Mouse (Mus musculus) hindbrain, embryonic 11.5 days (tissue): ENCODE data around the gene Bco1. TPM values are rescaled to one million over a fixed set of nuclear protein-coding genes. Genes with fewer than 3 reads are reported as not detected.

Experiments used
- ATAC-seq: fragments of 200-750 bp; cut with Nextera tagmentation; 2 replicates; pipeline ENCODE4 v1.8.0; 2017; ENCODE audit warnings: mild to moderate bottlenecking, moderate TSS enrichment, moderate library complexity; ENCODE audit not compliant: low FRiP score
- DNase-seq: peaks from one replicate; pipeline ENCODE4 v3.0.0-alpha.2; 2015; ENCODE audit warnings: low spot score
- H3K27ac ChIP-seq: fragments of 300-500 bp; sonication (generic); 2 replicates; pipeline ENCODE4 v1.5.1; 2014; ENCODE audit warnings: mild to moderate bottlenecking, low read depth, low read length
- H3K27me3 ChIP-seq: fragments of 300-500 bp; sonication (generic); 2 replicates; pipeline ENCODE4 v1.6.1; 2014; ENCODE audit warnings: mild to moderate bottlenecking, low read length, moderate library complexity, mixed read lengths; ENCODE audit not compliant: control insufficient read depth, insufficient read depth
- H3K36me3 ChIP-seq: fragments of 300-500 bp; sonication (generic); 2 replicates; pipeline ENCODE4 v1.6.1; 2014; ENCODE audit warnings: mild to moderate bottlenecking, low read length, moderate library complexity, mixed read lengths; ENCODE audit not compliant: control insufficient read depth, insufficient read depth
- H3K4me1 ChIP-seq: fragments of 300-500 bp; sonication (generic); replicated peaks from 2 replicates; pipeline ENCODE4 v1.6.1; 2014; ENCODE audit warnings: low read length, mixed read lengths; ENCODE audit not compliant: control insufficient read depth, insufficient read depth
- H3K4me2 ChIP-seq: fragments of 300-500 bp; sonication (generic); replicated peaks from 2 replicates; pipeline ENCODE4 v1.6.1; 2014; ENCODE audit warnings: mild to moderate bottlenecking, low read depth, low read length
- H3K4me3 ChIP-seq: fragments of 300-500 bp; sonication (generic); 2 replicates; pipeline ENCODE4 v1.5.1; 2014; ENCODE audit warnings: low read depth, low read length
- H3K9ac ChIP-seq: fragments of 300-500 bp; sonication (generic); 2 replicates; pipeline ENCODE4 v1.6.1; 2014; ENCODE audit warnings: low read depth, low read length
- H3K9me3 ChIP-seq: fragments of 300-500 bp; sonication (generic); 2 replicates; pipeline ENCODE4 v1.6.1; 2016; ENCODE audit warnings: low read length; ENCODE audit not compliant: control insufficient read depth
- WGBS: fragments of 180-500 bp; shearing (Covaris S2); extraction: QIAGEN DNeasy Blood & Tissue Kit; methylation state at CpG from one replicate; pipeline ENCODE4 v1.1.7; 2014; 5-methylcytosine and 5-hydroxymethylcytosine counted together
- polyA plus RNA-seq: library from polyadenylated mRNA; unstranded; fragments of >200 nt; fragmentation: Nextera tagmentation; extraction: Ambion mirVana; gene quantifications from 2 replicates; pipeline ENCODE4 v1.2.1, GENCODE M21; 2014

Bco1 gene
- 0.25 and 0.45 TPM in 2 replicates for polyA plus RNA-seq

- ATAC-seq, result no peak
- H3K4me3 ChIP-seq, result no peak within 1 kb of the TSS
- H3K9ac ChIP-seq, result no peak within 1 kb of the TSS
- H3K9me3 ChIP-seq, result no peaks in the 10 kb centered on the region
- no peaks in the 10 kb centered on the region for H3K27me3 ChIP-seq
- no peaks in the 10 kb centered on the region; the same call in 1 of the 2 replicates for H3K4me1 ChIP-seq
- H3K36me3 ChIP-seq, result no peaks in the 10 kb centered on the region
- no peak for DNase-seq
- no peak within 1 kb of the TSS for H3K27ac ChIP-seq
- no peak within 1 kb of the TSS for H3K4me2 ChIP-seq
- 70% methylated on average over 12 of the region's 12 CpGs for WGBS
Measured at GRCm38 (mm10) chr8:117095647-117096046, at the start of gene Bco1. Gene Bco1 (plus strand): TSS chr8:117095854.

- H3K4me2 ChIP-seq, result no peak overlapping the region
- no peak overlapping the region for H3K9ac ChIP-seq
- ATAC-seq, result no peak
- no peaks in the 10 kb centered on the region for H3K4me1 ChIP-seq
- no peaks in the 10 kb centered on the region for H3K36me3 ChIP-seq
- H3K9me3 ChIP-seq, result no peaks in the 10 kb centered on the region
- H3K27me3 ChIP-seq, result no peaks in the 10 kb centered on the region
- WGBS, result 60% methylated on average over 7 of the region's 7 CpGs
- no peak overlapping the region for H3K27ac ChIP-seq
- DNase-seq, result no peak
- no peak overlapping the region for H3K4me3 ChIP-seq
Measured at GRCm38 (mm10) chr8:117049444-117049843, 46.2 kb upstream of the Bco1 start.

- H3K4me2 ChIP-seq, result no peak overlapping the region
- no peaks in the 10 kb centered on the region for H3K9me3 ChIP-seq
- DNase-seq (no peak), ATAC-seq (no peak)
- no peak overlapping the region for H3K9ac ChIP-seq
- H3K27ac ChIP-seq, result no peak overlapping the region
- H3K27me3 ChIP-seq, result no peaks in the 10 kb centered on the region
- no peaks in the 10 kb centered on the region for H3K36me3 ChIP-seq
- H3K4me3 ChIP-seq, result no peak overlapping the region
- 88% methylated on average over 9 of the region's 9 CpGs for WGBS
- H3K4me1 ChIP-seq, result no peaks in the 10 kb centered on the region
Measured at GRCm38 (mm10) chr8:117050763-117051162, 44.9 kb upstream of the Bco1 start.

- no peaks in the 10 kb centered on the region for H3K4me1 ChIP-seq
- H3K9me3 ChIP-seq, result no peaks in the 10 kb centered on the region
- no peak overlapping the region for H3K27ac ChIP-seq
- H3K4me3 ChIP-seq, result no peak overlapping the region
- no peak overlapping the region for H3K4me2 ChIP-seq
- H3K27me3 ChIP-seq, result no peaks in the 10 kb centered on the region
- H3K9ac ChIP-seq, result no peak overlapping the region
- no peaks in the 10 kb centered on the region for H3K36me3 ChIP-seq
- DNase-seq (no peak), ATAC-seq (no peak)
- WGBS, result 70% methylated on average over 9 of the region's 9 CpGs
Measured at GRCm38 (mm10) chr8:117051316-117051715, 44.3 kb upstream of the Bco1 start.

- Histone ChIP-seq H3K9me3 (no peaks in the 10 kb centered on the region), H3K27me3 (no peaks in the 10 kb centered on the region), H3K27ac (no peak overlapping the region), H3K36me3 (no peaks in the 10 kb centered on the region), H3K4me1 (no peaks in the 10 kb centered on the region), H3K4me2 (no peak overlapping the region), H3K4me3 (no peak overlapping the region), H3K9ac (no peak overlapping the region)
- no peak for ATAC-seq
- 71% methylated on average over 12 of the region's 12 CpGs for WGBS
- DNase-seq, result peak; percentile 13
Measured at GRCm38 (mm10) chr8:117053135-117054079, 42.2 kb upstream of the Bco1 start.

- Histone ChIP-seq H3K36me3 (no peaks in the 10 kb centered on the region), H3K27ac (no peak overlapping the region), H3K4me2 (no peak overlapping the region), H3K4me3 (no peak overlapping the region), H3K9me3 (no peaks in the 10 kb centered on the region), H3K4me1 (no peaks in the 10 kb centered on the region), H3K27me3 (no peaks in the 10 kb centered on the region), H3K9ac (no peak overlapping the region)
- DNase-seq (no peak), ATAC-seq (no peak)
- WGBS, result 82% methylated on average over 3 of the region's 3 CpGs
Measured at GRCm38 (mm10) chr8:117054146-117054545, 41.5 kb upstream of the Bco1 start.

GRCm38 (mm10) chr8:117055097-117055496 is 40.6 kb upstream of the Bco1 start:
- WGBS, result 79% methylated on average over 6 of the region's 6 CpGs
- Histone ChIP-seq H3K36me3 (no peaks in the 10 kb centered on the region), H3K27ac (no peak overlapping the region), H3K9me3 (no peaks in the 10 kb centered on the region), H3K4me2 (no peak overlapping the region), H3K9ac (no peak overlapping the region), H3K4me1 (no peaks in the 10 kb centered on the region), H3K4me3 (no peak overlapping the region), H3K27me3 (no peaks in the 10 kb centered on the region)
- no peak for DNase-seq
- no peak for ATAC-seq

GRCm38 (mm10) chr8:117059021-117059420 is 36.6 kb upstream of the Bco1 start:
- H3K4me1 ChIP-seq, result no peaks in the 10 kb centered on the region
- no peak overlapping the region for H3K4me3 ChIP-seq
- no peak overlapping the region for H3K27ac ChIP-seq
- no peaks in the 10 kb centered on the region for H3K9me3 ChIP-seq
- no peaks in the 10 kb centered on the region for H3K27me3 ChIP-seq
- no peak for ATAC-seq
- no peak overlapping the region for H3K9ac ChIP-seq
- H3K36me3 ChIP-seq, result no peaks in the 10 kb centered on the region
- no peak for DNase-seq
- WGBS, result 55% methylated on average over 7 of the region's 7 CpGs
- no peak overlapping the region for H3K4me2 ChIP-seq

GRCm38 (mm10) chr8:117060306-117060705 is 35.3 kb upstream of the Bco1 start:
- Histone ChIP-seq H3K9ac (no peak overlapping the region), H3K4me2 (no peak overlapping the region), H3K27ac (no peak overlapping the region), H3K4me1 (no peaks in the 10 kb centered on the region), H3K4me3 (no peak overlapping the region), H3K9me3 (no peaks in the 10 kb centered on the region), H3K27me3 (no peaks in the 10 kb centered on the region), H3K36me3 (no peaks in the 10 kb centered on the region)
- ATAC-seq (no peak), DNase-seq (no peak)
- 79% methylated on average over 13 of the region's 13 CpGs for WGBS
